Mouse (Mus musculus) embryonic facial prominence, embryonic 11.5 days (tissue): ENCODE measurements around the gene Nhlrc4. TPM values are rescaled to one million over a fixed set of nuclear protein-coding genes. Genes with fewer than 3 reads are reported as not detected.
A peak's percentile ranks its signal among the peaks of the same experiment; 100 is the strongest.

Source experiments
- ATAC-seq: fragments of 200-750 bp; cut with Nextera tagmentation; replicated peaks from 2 replicates; pipeline ENCODE4 v1.8.0; 2017; ENCODE audit warnings: low read depth; ENCODE audit not compliant: insufficient number of reproducible peaks, low FRiP score, low TSS enrichment
- DNase-seq: peaks from one replicate; pipeline ENCODE4 v3.0.0-alpha.2; 2015; ENCODE audit warnings: low spot score
- H3K27ac ChIP-seq: fragments of 300-500 bp; sonication (generic); replicated peaks from 2 replicates; pipeline ENCODE4 v1.5.1; 2014; ENCODE audit warnings: mild to moderate bottlenecking, low read depth, low read length, control low read depth
- H3K27me3 ChIP-seq: fragments of 300-500 bp; sonication (generic); 2 replicates; pipeline ENCODE4 v1.6.1; 2014; ENCODE audit warnings: mild to moderate bottlenecking, low read length, moderate library complexity, mixed read lengths; ENCODE audit not compliant: control insufficient read depth, insufficient read depth
- H3K36me3 ChIP-seq: fragments of 300-500 bp; sonication (generic); replicated peaks from 2 replicates; pipeline ENCODE4 v1.6.1; 2014; ENCODE audit warnings: low read depth, mild to moderate bottlenecking, low read length, moderate library complexity, mixed read lengths; ENCODE audit not compliant: control insufficient read depth, insufficient read depth
- H3K4me1 ChIP-seq: fragments of 300-500 bp; sonication (generic); 2 replicates; pipeline ENCODE4 v1.6.1; 2014; ENCODE audit warnings: low read length, mixed read lengths; ENCODE audit not compliant: control insufficient read depth, insufficient read depth
- H3K4me2 ChIP-seq: fragments of 300-500 bp; sonication (generic); 2 replicates; pipeline ENCODE4 v1.6.1; 2014; ENCODE audit warnings: low read depth, mild to moderate bottlenecking, control low read depth, low read length, moderate library complexity
- H3K4me3 ChIP-seq: fragments of 300-500 bp; sonication (generic); 2 replicates; pipeline ENCODE4 v1.5.1; 2014; ENCODE audit warnings: low read depth, low read length, control low read depth
- H3K9ac ChIP-seq: fragments of 300-500 bp; sonication (generic); replicated peaks from 2 replicates; pipeline ENCODE4 v1.6.1; 2014; ENCODE audit warnings: mild to moderate bottlenecking, control low read depth, low read length
- H3K9me3 ChIP-seq: fragments of 300-500 bp; sonication (generic); replicated peaks from 2 replicates; pipeline ENCODE4 v1.6.1; 2016; ENCODE audit warnings: mild to moderate bottlenecking, low read length, inconsistent platforms, mixed read lengths; ENCODE audit not compliant: control insufficient read depth
- WGBS: fragments of 180-500 bp; shearing (Covaris S2); extraction: QIAGEN DNeasy Blood & Tissue Kit; methylation state at CpG from one replicate; pipeline ENCODE4 v1.1.7; 2014; 5-methylcytosine and 5-hydroxymethylcytosine counted together
- polyA plus RNA-seq: library from polyadenylated mRNA; unstranded; fragments of >200 nt; fragmentation: Nextera tagmentation; extraction: Ambion mirVana; gene quantifications from 2 replicates; pipeline ENCODE4 v1.2.1, GENCODE M21; 2014

Gene Nhlrc4
- polyA plus RNA-seq, 1 experiment from 2014 or later = not detected

DNA sequence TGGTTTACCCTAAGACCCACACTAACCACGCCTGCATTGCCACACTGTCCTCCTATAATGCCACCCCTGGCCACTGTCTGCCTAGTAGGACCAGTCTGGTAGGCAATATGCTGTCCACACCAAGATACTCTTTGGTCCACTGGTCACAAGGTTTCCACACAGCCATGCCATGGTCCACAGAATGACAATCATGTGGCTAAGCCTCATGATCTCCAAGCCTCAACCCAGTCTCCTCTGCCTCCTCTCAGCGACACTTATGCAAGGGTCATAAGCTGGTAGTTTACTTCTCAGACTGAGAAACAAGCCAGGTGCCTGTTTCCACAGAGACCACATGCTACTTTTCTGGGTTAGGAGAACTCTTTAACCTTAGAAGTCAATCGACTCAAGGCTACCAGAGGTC, 38.2 kb upstream of the Nhlrc4 start:
- H3K27ac ChIP-seq = no peak overlapping the region
- no peak for ATAC-seq
- DNase-seq = no peak
- H3K9ac ChIP-seq = no peak overlapping the region
- no peaks in the 10 kb centered on the region for H3K27me3 ChIP-seq
- no peaks in the 10 kb centered on the region for H3K36me3 ChIP-seq
- H3K4me1 ChIP-seq = no peaks in the 10 kb centered on the region; the same call in 1 of the 2 replicates
- 85% methylated on average over 3 of the region's 3 CpGs for WGBS
- H3K4me2 ChIP-seq = no peak overlapping the region
- no peaks in the 10 kb centered on the region for H3K9me3 ChIP-seq
- H3K4me3 ChIP-seq = no peak overlapping the region

DNA sequence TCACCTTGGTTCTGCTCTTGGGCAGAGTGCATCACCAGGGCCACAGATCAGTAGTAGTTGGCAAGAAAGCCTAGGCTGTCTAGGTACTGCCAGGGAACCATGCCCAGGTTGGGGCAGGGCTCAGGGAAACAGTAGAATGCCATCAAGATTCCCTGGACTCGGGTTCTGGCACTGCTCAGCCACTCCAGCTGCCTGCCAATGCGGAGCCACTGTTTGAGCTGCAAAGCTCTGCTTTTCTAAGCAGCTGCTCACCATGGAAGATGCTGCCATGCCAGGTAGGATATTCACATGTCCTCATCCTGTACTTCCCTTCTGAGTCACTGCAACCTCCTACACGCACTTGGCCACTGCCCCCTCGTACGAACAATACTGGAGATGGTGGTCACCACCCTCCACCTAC, 36.1 kb upstream of the Nhlrc4 start:
- Histone ChIP-seq H3K36me3 (no peaks in the 10 kb centered on the region; the same call in 1 of the 2 replicates), H3K4me1 (no peaks in the 10 kb centered on the region; the same call in 1 of the 2 replicates), H3K27me3 (no peaks in the 10 kb centered on the region), H3K27ac (no peak overlapping the region), H3K9ac (no peak overlapping the region), H3K4me3 (no peak overlapping the region), H3K9me3 (no peaks in the 10 kb centered on the region), H3K4me2 (no peak overlapping the region)
- no peak for DNase-seq
- 94% methylated on average over 5 of the region's 5 CpGs for WGBS
- no peak for ATAC-seq

DNA sequence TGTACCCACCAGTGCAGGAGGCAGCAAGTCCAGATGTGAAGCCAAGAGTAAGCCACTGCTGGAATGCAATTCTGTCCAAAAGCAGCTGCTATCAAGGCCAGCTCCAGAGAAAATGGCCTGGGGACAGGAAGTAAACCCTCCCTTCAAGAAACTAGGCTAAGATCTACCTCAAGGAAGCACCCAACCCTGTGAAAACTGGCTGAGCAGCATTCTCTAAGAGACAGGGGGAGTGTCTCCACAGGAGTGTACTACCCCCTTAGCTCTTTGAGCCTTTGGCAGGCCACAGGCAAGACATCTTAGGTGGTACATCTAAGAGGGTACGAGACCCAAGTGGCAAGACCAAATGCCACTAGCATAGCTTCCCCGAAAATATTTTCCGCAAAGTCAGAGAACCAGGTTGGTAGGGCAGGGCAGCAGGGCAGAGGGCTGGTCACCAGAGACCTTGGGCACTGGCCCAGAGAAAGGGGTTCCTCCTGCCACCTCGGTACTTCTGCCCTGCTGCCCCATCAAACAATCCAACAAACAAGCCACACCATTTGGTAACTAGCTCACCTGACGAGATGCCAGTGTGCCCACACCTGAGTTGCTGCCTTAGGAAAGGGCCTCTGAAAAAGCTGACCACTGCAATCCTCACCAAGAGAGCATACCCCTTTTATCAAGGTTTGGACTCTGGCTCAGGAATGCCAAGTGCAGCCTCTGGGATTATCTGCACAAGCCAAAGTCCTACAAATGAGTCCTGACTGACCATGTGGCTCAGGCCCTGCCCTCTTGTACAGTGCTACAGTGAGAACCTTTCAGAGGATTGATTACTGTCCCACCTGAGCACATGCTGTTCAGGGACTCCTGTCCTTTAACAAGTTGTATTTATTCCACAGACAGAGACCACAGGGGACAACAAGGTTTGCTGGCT, 35.3 kb upstream of the Nhlrc4 start:
- no peaks in the 10 kb centered on the region; the same call in 1 of the 2 replicates for H3K4me1 ChIP-seq
- H3K4me3 ChIP-seq = no peak overlapping the region
- no peaks in the 10 kb centered on the region; the same call in 1 of the 2 replicates for H3K36me3 ChIP-seq
- no peaks in the 10 kb centered on the region for H3K27me3 ChIP-seq
- DNase-seq (peak; percentile 5), ATAC-seq (no peak)
- H3K9me3 ChIP-seq = no peaks in the 10 kb centered on the region
- H3K4me2 ChIP-seq = no peak overlapping the region
- WGBS = 84% methylated on average over 5 of the region's 5 CpGs
- no peak overlapping the region for H3K27ac ChIP-seq
- H3K9ac ChIP-seq = no peak overlapping the region

DNA sequence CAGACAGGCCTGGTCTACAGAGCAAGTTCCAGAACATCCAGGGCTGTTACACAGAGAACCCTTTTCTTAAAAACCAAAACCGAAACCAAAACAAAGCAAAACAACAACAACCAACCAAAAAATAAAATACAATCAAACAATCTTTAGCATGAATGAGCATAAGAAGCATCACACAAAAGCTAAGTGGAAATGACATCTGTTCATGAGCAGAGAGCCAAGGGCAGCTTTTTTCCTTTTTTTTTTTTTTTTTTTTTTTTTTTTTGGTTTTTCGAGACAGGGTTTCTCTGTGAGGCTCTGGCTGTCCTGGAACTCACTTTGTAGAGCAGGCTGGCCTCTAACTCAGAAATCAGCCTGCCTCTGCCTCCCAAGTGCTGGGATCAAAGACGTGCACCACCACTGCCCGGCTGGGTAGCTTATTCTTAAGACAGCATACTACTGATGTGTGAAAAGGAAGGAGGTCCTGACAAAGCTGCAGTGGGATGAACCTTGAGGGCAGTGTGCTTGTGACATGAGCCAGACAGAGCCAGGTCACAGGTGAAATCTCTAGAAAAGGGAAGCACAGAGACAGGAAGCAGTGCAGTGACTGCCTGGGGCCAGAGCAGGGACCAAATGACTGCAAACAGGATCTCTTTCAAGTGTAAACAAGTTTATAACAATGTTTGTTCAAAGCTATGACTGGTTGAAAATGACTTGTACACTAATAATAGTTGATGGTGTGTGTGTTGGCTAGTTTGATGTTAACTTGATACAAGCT, 26.4 kb upstream of the Nhlrc4 start:
- no peak overlapping the region for H3K4me2 ChIP-seq
- no peaks in the 10 kb centered on the region for H3K4me1 ChIP-seq
- DNase-seq (no peak), ATAC-seq (no peak)
- no peaks in the 10 kb centered on the region for H3K27me3 ChIP-seq
- H3K4me3 ChIP-seq = no peak overlapping the region
- 90% methylated on average over 4 of the region's 4 CpGs for WGBS
- H3K36me3 ChIP-seq = no peaks in the 10 kb centered on the region; the same call in 1 of the 2 replicates
- no peak overlapping the region for H3K9ac ChIP-seq
- no peak overlapping the region for H3K27ac ChIP-seq
- no peaks in the 10 kb centered on the region for H3K9me3 ChIP-seq

DNA sequence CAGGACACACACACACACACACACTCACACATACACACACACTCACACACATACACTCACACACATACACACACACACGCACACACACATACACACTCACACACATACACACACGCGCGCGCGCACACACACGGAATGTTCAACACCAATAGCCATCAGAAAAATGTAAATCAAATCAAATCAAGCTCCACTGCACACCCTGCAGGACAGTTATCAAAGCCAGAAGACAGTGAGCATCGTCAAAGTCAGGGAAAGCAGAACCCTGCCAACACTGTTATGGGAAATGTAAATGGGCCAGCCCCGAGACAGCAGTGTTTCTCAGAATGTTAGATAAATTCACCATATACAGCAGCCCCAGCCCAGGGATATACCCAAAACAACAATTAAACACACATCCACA, 25.7 kb upstream of the Nhlrc4 start:
- 95% methylated on average over 9 of the region's 9 CpGs for WGBS
- no peak overlapping the region for H3K4me3 ChIP-seq
- H3K9me3 ChIP-seq = no peaks in the 10 kb centered on the region
- no peaks in the 10 kb centered on the region for H3K4me1 ChIP-seq
- H3K27me3 ChIP-seq = no peaks in the 10 kb centered on the region
- DNase-seq = no peak
- H3K36me3 ChIP-seq = no peaks in the 10 kb centered on the region
- no peak overlapping the region for H3K27ac ChIP-seq
- no peak for ATAC-seq
- no peak overlapping the region for H3K9ac ChIP-seq
- H3K4me2 ChIP-seq = no peak overlapping the region

DNA sequence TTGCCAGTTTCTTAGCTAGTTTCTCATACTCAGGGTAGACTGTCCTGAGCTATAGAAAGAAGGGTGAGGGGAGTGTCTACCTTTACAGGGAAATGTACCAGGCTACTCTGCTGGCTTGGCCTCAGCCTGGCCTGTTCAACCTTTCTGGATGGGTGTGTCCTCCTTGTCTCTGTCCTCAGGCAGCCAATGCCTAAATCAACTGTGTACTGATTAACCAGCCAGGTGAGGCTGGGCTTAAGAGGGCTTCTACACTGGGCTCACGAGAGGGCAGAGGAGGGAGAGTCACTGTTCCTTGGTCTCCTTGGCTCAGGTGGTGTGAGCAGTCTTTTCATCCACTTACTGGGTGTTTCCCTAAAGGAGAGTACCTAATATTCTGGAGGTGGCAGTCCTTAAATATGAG, 23.4 kb upstream of the Nhlrc4 start:
- 90% methylated on average over 1 of the region's 1 CpGs for WGBS
- no peaks in the 10 kb centered on the region for H3K9me3 ChIP-seq
- no peaks in the 10 kb centered on the region for H3K4me1 ChIP-seq
- DNase-seq = no peak
- peaks cover 2% of the 10 kb centered on the region; the same call in 1 of the 2 replicates for H3K36me3 ChIP-seq
- no peak overlapping the region for H3K9ac ChIP-seq
- no peak overlapping the region for H3K4me3 ChIP-seq
- no peak for ATAC-seq
- H3K4me2 ChIP-seq = no peak overlapping the region
- H3K27me3 ChIP-seq = no peaks in the 10 kb centered on the region
- no peak overlapping the region for H3K27ac ChIP-seq

DNA sequence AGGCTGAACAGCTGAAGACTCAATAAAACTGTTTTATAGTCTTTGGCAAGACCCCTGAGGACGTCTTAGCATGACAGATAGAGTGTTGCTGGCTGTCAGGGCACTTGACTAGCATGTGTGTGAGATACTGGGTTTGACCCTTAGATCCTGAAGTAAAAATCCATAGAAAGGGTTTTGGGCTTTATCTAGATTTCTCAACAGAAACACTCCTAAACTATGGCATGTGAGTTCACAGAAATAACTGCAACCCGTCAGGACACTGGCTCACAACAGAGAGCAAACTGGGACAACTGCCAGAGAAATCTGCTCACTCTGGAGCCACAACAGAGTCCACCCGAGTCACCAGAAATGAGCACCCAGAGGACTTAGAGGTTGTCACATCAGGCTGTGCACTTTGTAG, 22.9 kb upstream of the Nhlrc4 start:
- H3K27me3 ChIP-seq = no peaks in the 10 kb centered on the region
- 79% methylated on average over 3 of the region's 3 CpGs for WGBS
- DNase-seq (no peak), ATAC-seq (no peak)
- no peaks in the 10 kb centered on the region for H3K4me1 ChIP-seq
- no peak overlapping the region for H3K4me3 ChIP-seq
- no peak overlapping the region for H3K27ac ChIP-seq
- no peak overlapping the region for H3K4me2 ChIP-seq
- H3K9me3 ChIP-seq = no peaks in the 10 kb centered on the region
- H3K9ac ChIP-seq = no peak overlapping the region
- peaks cover 2% of the 10 kb centered on the region; the same call in 1 of the 2 replicates for H3K36me3 ChIP-seq

DNA sequence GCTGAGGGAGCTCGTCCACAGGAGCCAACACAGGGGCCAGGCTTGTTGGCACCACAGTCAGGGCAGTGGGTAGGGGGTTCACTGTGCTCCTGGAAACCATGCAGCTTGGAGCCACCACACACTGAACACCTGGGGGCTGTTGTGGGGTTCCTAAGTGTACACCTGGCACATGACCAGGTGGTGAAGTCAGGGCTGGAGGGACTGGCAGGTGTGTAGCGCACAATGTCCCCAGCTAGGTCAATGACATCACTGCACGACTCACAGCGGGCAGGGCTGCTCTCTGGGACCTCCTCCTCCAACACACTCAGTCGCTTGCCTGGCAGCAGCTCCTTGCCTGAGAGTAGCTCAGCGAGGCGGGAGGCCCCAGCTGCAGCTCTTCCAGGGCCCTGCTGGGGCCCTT, 19.5 kb upstream of the Nhlrc4 start:
- Histone ChIP-seq H3K4me3 (no peak overlapping the region), H3K4me1 (no peaks in the 10 kb centered on the region), H3K4me2 (no peak overlapping the region), H3K9ac (no peak overlapping the region), H3K27ac (no peak overlapping the region), H3K27me3 (no peaks in the 10 kb centered on the region), H3K36me3 (peaks cover 2% of the 10 kb centered on the region; the same call in 1 of the 2 replicates), H3K9me3 (no peaks in the 10 kb centered on the region)
- ATAC-seq = no peak
- no peak for DNase-seq
- WGBS = 88% methylated on average over 7 of the region's 7 CpGs
